Mouse (Mus musculus) ES-E14 (cell line): Measurements from ENCODE around the gene Crip2. TPM values are rescaled to one million over a fixed set of nuclear protein-coding genes. Genes with fewer than 3 reads are reported as not detected.

Experiments used
- DNase-seq: peaks from one replicate; pipeline ENCODE4 v3.0.0-alpha.2; 2013; ENCODE audit warnings: low read depth, low spot score
- H3K27ac ChIP-seq: 2 replicates; pipeline ENCODE4 v1.5.1; 2012; ENCODE audit warnings: low read depth, mild to moderate bottlenecking, low read length, moderate library complexity, mixed read lengths; ENCODE audit not compliant: poor library complexity, insufficient read depth, severe bottlenecking
- H3K36me3 ChIP-seq: 2 replicates; pipeline ENCODE4 v1.6.1; 2012; ENCODE audit warnings: mild to moderate bottlenecking, low read length, moderate library complexity, mixed read lengths; ENCODE audit not compliant: control insufficient read depth, poor library complexity, insufficient read depth, severe bottlenecking
- H3K4me1 ChIP-seq, 2 experiments: fragments of 150-350 bp in 1 of 2; sonication (generic) in 1 of 2; 2 replicates each; pipeline ENCODE4 v1.6.1; 2012; ENCODE audit warnings: low read length in 2 of 2, mild to moderate bottlenecking in 1 of 2, mixed read lengths in 1 of 2; ENCODE audit not compliant: control insufficient read depth in 2 of 2, insufficient read depth in 2 of 2, poor library complexity in 1 of 2
- H3K4me3 ChIP-seq, 2 experiments: fragments of 150-350 bp in 1 of 2; sonication (generic) in 1 of 2; 2 replicates each; pipeline ENCODE4 v1.5.1; 2012; ENCODE audit warnings: low read length in 2 of 2, low read depth in 1 of 2, mild to moderate bottlenecking in 1 of 2, mixed read lengths in 1 of 2; ENCODE audit not compliant: insufficient read depth in 1 of 2, poor library complexity in 1 of 2, severe bottlenecking in 1 of 2
- H3K9ac ChIP-seq: 2 replicates; pipeline ENCODE4 v1.6.1; 2012; ENCODE audit warnings: low read depth, mild to moderate bottlenecking, low read length, mixed read lengths; ENCODE audit not compliant: poor library complexity, insufficient read depth, severe bottlenecking
- H3K9me3 ChIP-seq: fragments of 150-350 bp; sonication (generic); 2 replicates; pipeline ENCODE4 v1.6.1; 2012; ENCODE audit warnings: low read depth, mild to moderate bottlenecking, low read length; ENCODE audit not compliant: control insufficient read depth, insufficient read depth
- CHD2 ChIP-seq: IDR thresholded peaks from 2 replicates; pipeline ENCODE4 v1.6.1; 2014; ENCODE audit warnings: mild to moderate bottlenecking, low read depth, low read length, inconsistent platforms
- HCFC1 ChIP-seq: IDR thresholded peaks from 2 replicates; pipeline ENCODE4 v1.6.1; 2012; ENCODE audit warnings: low read length, inconsistent platforms, borderline replicate concordance; ENCODE audit not compliant: insufficient read depth
- MAFK ChIP-seq: IDR thresholded peaks from 2 replicates; pipeline ENCODE4 v1.6.1; 2014; ENCODE audit warnings: mild to moderate bottlenecking, low read depth, low read length, inconsistent platforms; ENCODE audit not compliant: insufficient read depth
- ZC3H11A ChIP-seq: IDR thresholded peaks from 2 replicates; pipeline ENCODE4 v1.6.1; 2012; ENCODE audit warnings: low read depth, mild to moderate bottlenecking, inconsistent platforms, low read length, borderline replicate concordance
- ZNF384 ChIP-seq: IDR thresholded peaks from 2 replicates; pipeline ENCODE4 v1.6.1; 2012; ENCODE audit warnings: low read depth, low read length, inconsistent platforms
- in situ Hi-C, 2 experiments: fragments of 600-800 bp; cut with MboI; formaldehyde crosslinking; loops; one replicate each; pipeline ENCODE4 v1.15.1; 2025; ENCODE audit warnings: low sequenced_read_pairs in 2 of 2, inconsistent platforms in 1 of 2; ENCODE audit not compliant: unreplicated experiment in 2 of 2
- total RNA-seq: library from RNA; depleted of rRNA; stranded (reverse); fragments of 300-350 nt; gene quantifications from 2 replicates; pipeline ENCODE4 v1.2.3, GENCODE M21; 2012

Crip2 gene
- total RNA-seq, 1 experiment = 62.2 TPM

GRCm38 (mm10) chr12:113103846-113104451 is 36.1 kb upstream of the Crip2 start:
- Histone ChIP-seq H3K36me3 (peaks cover 2% of the 10 kb centered on the region; the same call in 1 of the 2 replicates), H3K9ac (no peak overlapping the region), H3K27ac (no peak overlapping the region), H3K9me3 (no peaks in the 10 kb centered on the region), H3K4me3 (no peak overlapping the region), H3K4me1 (peaks cover 8 to 31% of the 10 kb centered on the region in 2 experiments; a peak in 2 of 4 replicates)
- in situ Hi-C loops = no loop called here
- TF ChIP-seq ZNF384 = no peak
- no peak for TF ChIP-seq MAFK
- TF ChIP-seq HCFC1 = no peak
- no peak for TF ChIP-seq CHD2
- TF ChIP-seq ZC3H11A = no peak
- no peak for DNase-seq

DNA sequence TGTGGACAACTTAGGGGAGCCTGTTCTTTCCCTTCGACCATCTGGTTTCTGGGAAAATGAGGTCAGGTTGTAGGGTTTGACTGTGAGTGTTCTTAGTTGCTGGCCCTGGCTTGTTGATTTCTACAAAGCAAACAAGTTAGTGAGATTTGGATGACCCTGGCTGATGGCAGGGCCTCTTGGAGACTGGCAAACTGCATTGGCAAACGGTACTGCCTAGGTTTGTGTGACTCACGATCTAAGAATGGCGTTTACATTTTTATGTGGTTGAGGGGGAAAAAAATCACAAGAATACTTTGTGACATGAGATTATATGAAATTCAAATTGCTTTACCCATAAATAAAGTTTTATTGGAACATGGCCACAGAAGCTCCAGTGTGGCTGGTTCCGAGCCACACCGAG is 33.6 kb upstream of the Crip2 start:
- H3K27ac ChIP-seq = no peak overlapping the region
- H3K9me3 ChIP-seq = no peaks in the 10 kb centered on the region
- peaks cover 8 to 19% of the 10 kb centered on the region in 2 experiments; a peak in 2 of 4 replicates for H3K4me1 ChIP-seq
- no peak for DNase-seq
- H3K36me3 ChIP-seq = peaks cover 2% of the 10 kb centered on the region; the same call in 1 of the 2 replicates
- in situ Hi-C loops = no loop called here
- TF ChIP-seq ZNF384 (no peak), MAFK (no peak), HCFC1 (no peak), ZC3H11A (no peak), CHD2 (no peak)
- no peak overlapping the region for H3K9ac ChIP-seq
- H3K4me3 ChIP-seq = no peak overlapping the region

GRCm38 (mm10) chr12:113107431-113108124 is 32.5 kb upstream of the Crip2 start:
- DNase-seq = no peak
- Histone ChIP-seq H3K9ac (no peak overlapping the region), H3K36me3 (peaks cover 2% of the 10 kb centered on the region; the same call in 1 of the 2 replicates), H3K9me3 (no peaks in the 10 kb centered on the region), H3K4me3 (no peak overlapping the region), H3K27ac (no peak overlapping the region), H3K4me1 (peaks cover 9 to 21% of the 10 kb centered on the region in 2 experiments; a peak in 2 of 4 replicates)
- in situ Hi-C loops = no loop called here
- no peak for TF ChIP-seq ZNF384
- no peak for TF ChIP-seq CHD2
- no peak for TF ChIP-seq MAFK
- TF ChIP-seq ZC3H11A = no peak
- no peak for TF ChIP-seq HCFC1

GRCm38 (mm10) chr12:113108528-113109283 is 31.3 kb upstream of the Crip2 start:
- H3K9ac ChIP-seq = no peak overlapping the region
- peaks cover 11% of the 10 kb centered on the region; the same call in 1 of the 2 replicates for H3K36me3 ChIP-seq
- in situ Hi-C loops = no loop called here

More at GRCm38 (mm10) chr12:113108528-113109283, 31.3 kb upstream of the Crip2 start:
- TF ChIP-seq MAFK (no peak), HCFC1 (no peak), ZNF384 (no peak), ZC3H11A (no peak), CHD2 (no peak)
- Histone ChIP-seq H3K9me3 (no peaks in the 10 kb centered on the region), H3K4me3 (no peak overlapping the region), H3K27ac (no peak overlapping the region), H3K4me1 (peaks cover 12 to 27% of the 10 kb centered on the region in 2 experiments)
- DNase-seq = no peak
